Mouse (Mus musculus) hindbrain, embryonic 10.5 days (tissue): ENCODE data around the gene 1700025C18Rik. TPM values are rescaled to one million over a fixed set of nuclear protein-coding genes. Genes with fewer than 3 reads are reported as not detected.

ENCODE experiments used
- polyA plus RNA-seq: library from polyadenylated mRNA; unstranded; fragments of >200 nt; fragmentation: Nextera tagmentation; extraction: Ambion mirVana; gene quantifications from 2 replicates; pipeline ENCODE4 v1.2.1, GENCODE M21; 2016

The 1700025C18Rik gene
- polyA plus RNA-seq, 1 experiment from 2014 or later = not detected

Other genes with a start within 250 kb of the 1700025C18Rik start
- gene Pltp, start 233.0 kb downstream of the 1700025C18Rik start, polyA plus RNA-seq = 47.2 and 78.1 TPM in 2 replicates
- 76.1 and 88.4 TPM in 2 replicates for gene Pcif1, start 211.4 kb downstream of the 1700025C18Rik start, polyA plus RNA-seq
- 15.3 and 18.4 TPM in 2 replicates for gene Zfp335, start 179.0 kb downstream of the 1700025C18Rik start, polyA plus RNA-seq
- gene Mmp9, start 150.0 kb downstream of the 1700025C18Rik start, polyA plus RNA-seq = 0.56 and 1.2 TPM in 2 replicates
- 3.1 and 5.1 TPM in 2 replicates for gene Slc12a5, start 129.9 kb downstream of the 1700025C18Rik start, polyA plus RNA-seq
- 101 and 102 TPM in 2 replicates for gene Ncoa5, start 55.9 kb downstream of the 1700025C18Rik start, polyA plus RNA-seq
- gene Cd40, start 35.1 kb downstream of the 1700025C18Rik start, polyA plus RNA-seq = 7.2 and 8.1 TPM in 2 replicates
- gene Cdh22, start 144.1 kb upstream of the 1700025C18Rik start, polyA plus RNA-seq = 4.4 and 8.7 TPM in 2 replicates
- 68.3 and 73.0 TPM in 2 replicates for gene Slc35c2, start 197.1 kb upstream of the 1700025C18Rik start, polyA plus RNA-seq
- 90.0 and 94.6 TPM in 2 replicates for gene Elmo2, start 235.7 kb upstream of the 1700025C18Rik start, polyA plus RNA-seq